Mouse (Mus musculus) hematopoietic multipotent progenitor cell, adult 10-12 weeks (in vitro differentiated cells): ENCODE data around the gene Lrtm1. TPM values are rescaled to one million over a fixed set of nuclear protein-coding genes. Genes with fewer than 3 reads are reported as not detected.

ENCODE experiments used
- polyA plus RNA-seq: library from polyadenylated mRNA; stranded (reverse); fragments of >175 nt; gene quantifications from 2 replicates; pipeline ENCODE4 v1.2.3, GENCODE M21; 2012; ENCODE audit warnings: low replicate concordance

The Lrtm1 gene
- polyA plus RNA-seq = not detected in 2 replicates

DNA sequence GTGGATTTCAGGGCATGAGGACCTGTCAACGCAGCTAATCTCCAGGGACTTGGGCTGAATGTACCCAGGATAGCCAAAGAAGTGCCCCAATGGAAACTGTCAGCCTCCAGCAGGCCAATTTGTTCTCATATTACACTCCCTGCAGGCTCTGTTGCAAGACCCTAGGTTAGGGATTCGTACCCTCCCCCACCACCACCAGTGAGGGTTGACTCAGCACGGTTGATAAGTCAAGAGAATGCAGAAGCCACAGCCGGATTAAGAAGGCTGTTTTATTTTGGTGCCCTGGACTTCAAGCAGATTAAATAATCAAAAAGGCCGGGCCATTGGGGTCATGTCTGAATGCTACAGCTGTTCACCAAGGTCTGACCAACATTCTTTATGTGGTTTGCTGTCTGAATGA lies at the start of gene Lrtm1:
Gene Lrtm1, plus strand, starts transcription at position 326 of the 400 bp plus-strand sequence.

